Mouse (Mus musculus): ENCODE data around the gene Dapp1.

DNA sequence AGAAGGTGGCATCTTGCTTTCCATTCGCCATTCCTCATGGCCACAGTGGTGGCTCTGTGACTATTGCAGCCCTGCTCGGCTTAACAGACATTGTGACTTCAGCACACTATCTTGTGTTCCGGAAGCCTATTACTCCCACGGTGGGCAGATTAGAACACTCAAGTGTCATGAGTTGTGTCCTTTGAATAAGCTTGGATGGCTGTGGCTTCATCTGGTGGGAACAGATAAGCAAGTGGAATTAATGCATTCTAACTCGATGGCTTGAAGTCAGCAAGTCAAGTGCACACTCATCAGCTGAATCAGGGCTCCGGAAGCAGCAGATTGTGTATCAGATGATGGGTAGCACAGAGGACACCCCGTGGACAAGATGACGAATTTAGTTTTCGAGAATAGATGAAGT, 23.5 kb downstream of the Dapp1 start:
- TF ChIP-seq POLR2A (IDR thresholded peaks at IDR 0.05; ENCODE audit: insufficient read length, low read depth), result no peak
- no peak for TF ChIP-seq USF1 (IDR thresholded peaks at IDR 0.05; ENCODE audit: low read depth)
- no peak for TF ChIP-seq TCF12 (IDR thresholded peaks at IDR 0.05; ENCODE audit: insufficient read depth, poor library complexity, severe bottlenecking)
- TF ChIP-seq E2F4 (IDR thresholded peaks at IDR 0.05; ENCODE audit: insufficient read depth), result no peak

All from myocyte (in vitro differentiated cells).